Mouse (Mus musculus): ENCODE data around the gene Sec63.

Gene Sec63

GRCm38 (mm10) chr10:42863621-42864391 is 102.5 kb downstream of the Sec63 start:
- peak; percentile 80 for DNase-seq (ENCODE audit: low spot score)

GRCm38 (mm10) chr10:42864696-42865095 is 103.4 kb downstream of the Sec63 start:
- DNase-seq (ENCODE audit: low spot score): peak; percentile 40

- no peak for DNase-seq (ENCODE audit: low spot score)
Measured at GRCm38 (mm10) chr10:42868416-42868815, 107.1 kb downstream of the Sec63 start.

- DNase-seq (ENCODE audit: low spot score): no peak
Measured at GRCm38 (mm10) chr10:42869467-42869866, 108.2 kb downstream of the Sec63 start.

- no peak for DNase-seq (ENCODE audit: low spot score)
Measured at GRCm38 (mm10) chr10:42872269-42873010, 111.1 kb downstream of the Sec63 start.

GRCm38 (mm10) chr10:42873077-42873595 is 111.8 kb downstream of the Sec63 start:
- no peak for DNase-seq (ENCODE audit: low spot score)

- DNase-seq (ENCODE audit: low spot score): no peak
Measured at GRCm38 (mm10) chr10:42876172-42876571, 114.9 kb downstream of the Sec63 start.

- DNase-seq (ENCODE audit: low spot score): no peak
Measured at GRCm38 (mm10) chr10:42879269-42879681, 118.0 kb downstream of the Sec63 start.

- DNase-seq (ENCODE audit: low spot score): no peak
Measured at GRCm38 (mm10) chr10:42879682-42880081, 118.4 kb downstream of the Sec63 start.
